Mouse (Mus musculus): Measurements from ENCODE around the gene Pitpnm2. TPM values are rescaled to one million over a fixed set of nuclear protein-coding genes. Genes with fewer than 3 reads are reported as not detected.

Pitpnm2 gene
- polyA plus RNA-seq, 2 experiments = 1.9 to 4.7 TPM

DNA sequence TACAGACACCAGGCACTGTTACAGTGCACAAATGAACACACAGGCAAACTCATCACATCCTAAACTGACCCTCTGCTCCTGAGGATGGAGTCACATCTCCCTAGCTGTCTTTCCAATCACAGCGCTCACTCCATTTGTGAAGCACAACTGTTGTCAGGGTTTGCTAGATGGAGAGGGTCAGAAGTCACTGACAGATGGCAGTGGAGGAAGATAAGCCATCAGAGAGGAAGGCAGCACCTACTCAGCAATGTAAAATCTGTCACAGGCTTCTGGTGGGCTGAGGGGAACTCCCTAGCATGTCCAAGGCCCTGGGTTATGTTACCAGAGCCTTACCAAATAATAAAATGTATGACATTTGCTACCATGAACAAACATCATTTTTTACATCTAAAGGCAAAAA, 8.5 kb upstream of the Pitpnm2 start:
- H3K36me3 ChIP-seq (replicated peaks; ENCODE audit: control insufficient read depth, insufficient read depth, low read depth) = peaks cover 14% of the 10 kb centered on the region
- WGBS (ENCODE audit: insufficient replicate concordance) = 97% methylated on average over 1 of the region's 1 CpGs
- H3K27me3 ChIP-seq (ENCODE audit: control insufficient read depth, insufficient read depth, low read length) = no peaks in the 10 kb centered on the region
- no peaks in the 10 kb centered on the region for H3K4me1 ChIP-seq (replicated peaks; ENCODE audit: control insufficient read depth in 2 of 2, insufficient read depth in 2 of 2, low read length in 1 of 2)
- H3K4me2 ChIP-seq (ENCODE audit: low read depth) = no peak overlapping the region
- H3K27ac ChIP-seq = no peak overlapping the region
- no peak for DNase-seq (ENCODE audit: low read depth in 3 of 3, low spot score in 3 of 3)
- no peak overlapping the region for H3K9ac ChIP-seq (replicated peaks)
- TF ChIP-seq CTCF (IDR thresholded peaks at IDR 0.05; ENCODE audit: low read depth) (no peak), EP300 (IDR thresholded peaks at IDR 0.05; ENCODE audit: low read depth) (no peak)
- no peak for ATAC-seq (ENCODE audit: insufficient read depth)
- H3K9me3 ChIP-seq (ENCODE audit: control insufficient read depth, low read length) = no peaks in the 10 kb centered on the region
- H3K4me3 ChIP-seq (ENCODE audit: insufficient read depth in 1 of 2, low read depth in 2 of 2, low read length in 2 of 2) = no peak overlapping the region

DNA sequence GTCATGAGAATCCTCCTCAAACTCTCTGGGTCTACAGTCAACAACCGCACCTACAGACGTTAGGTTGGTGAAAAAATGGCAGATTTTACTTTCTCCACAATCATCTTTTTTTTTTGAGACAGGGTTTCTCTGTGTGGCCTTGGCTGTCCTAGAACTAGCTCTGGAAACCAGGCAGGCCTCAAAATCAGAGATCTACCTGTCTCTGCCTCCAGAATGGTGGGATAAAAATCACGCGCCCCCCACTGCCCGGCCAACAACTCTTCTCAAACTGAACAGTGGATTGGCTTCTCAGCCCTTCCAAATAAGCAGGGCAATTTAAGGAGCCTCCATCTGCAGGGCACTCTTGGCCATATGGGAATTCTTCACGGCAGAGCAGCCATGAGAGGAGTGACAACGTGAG, 5.6 kb upstream of the Pitpnm2 start:
- peaks cover 14% of the 10 kb centered on the region for H3K36me3 ChIP-seq (replicated peaks; ENCODE audit: control insufficient read depth, insufficient read depth, low read depth)
- WGBS (ENCODE audit: insufficient replicate concordance) = 83% methylated on average over 7 of the region's 7 CpGs
- H3K4me2 ChIP-seq (ENCODE audit: low read depth) = no peak overlapping the region
- no peaks in the 10 kb centered on the region for H3K27me3 ChIP-seq (ENCODE audit: control insufficient read depth, insufficient read depth, low read length)
- no peak for TF ChIP-seq EP300 (IDR thresholded peaks at IDR 0.05; ENCODE audit: low read depth)
- TF ChIP-seq CTCF (IDR thresholded peaks at IDR 0.05; ENCODE audit: low read depth) = no peak
- H3K4me3 ChIP-seq (ENCODE audit: insufficient read depth in 1 of 2, low read depth in 2 of 2, low read length in 2 of 2) = no peak overlapping the region
- H3K9me3 ChIP-seq (ENCODE audit: control insufficient read depth, low read length) = no peaks in the 10 kb centered on the region
- no peaks in the 10 kb centered on the region for H3K4me1 ChIP-seq (replicated peaks; ENCODE audit: control insufficient read depth in 2 of 2, insufficient read depth in 2 of 2, low read length in 1 of 2)
- DNase-seq (ENCODE audit: low read depth in 3 of 3, low spot score in 3 of 3) (no peak), ATAC-seq (ENCODE audit: insufficient read depth) (no peak)
- no peak overlapping the region for H3K9ac ChIP-seq (replicated peaks)
- H3K27ac ChIP-seq = no peak overlapping the region

DNA sequence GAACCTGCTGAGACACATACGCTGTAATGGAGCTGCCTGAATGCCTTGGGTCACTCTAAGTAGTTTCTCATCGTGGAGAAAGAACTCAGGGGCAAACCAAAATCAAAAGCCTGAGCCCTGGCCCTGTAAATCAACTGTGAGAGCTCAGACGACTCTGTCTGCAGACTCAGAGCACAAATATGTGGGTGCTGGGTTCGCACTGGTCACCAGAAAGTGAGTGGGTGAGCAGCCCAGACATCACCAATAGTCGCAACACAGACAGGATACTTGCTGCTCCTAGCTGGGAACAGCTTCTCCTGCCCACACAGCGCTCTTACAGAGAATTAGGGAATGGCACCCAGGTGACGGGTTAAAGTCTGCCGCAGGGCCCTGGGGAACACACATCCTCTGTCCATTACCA, 4.0 kb upstream of the Pitpnm2 start:
- Histone ChIP-seq H3K36me3 (replicated peaks; ENCODE audit: control insufficient read depth, insufficient read depth, low read depth) (peaks cover 5% of the 10 kb centered on the region), H3K9me3 (ENCODE audit: control insufficient read depth, low read length) (no peaks in the 10 kb centered on the region), H3K9ac (replicated peaks) (no peak overlapping the region), H3K4me2 (ENCODE audit: low read depth) (no peak overlapping the region), H3K27ac (no peak overlapping the region), H3K4me3 (ENCODE audit: insufficient read depth in 1 of 2, low read depth in 2 of 2, low read length in 2 of 2) (no peak overlapping the region), H3K4me1 (replicated peaks; ENCODE audit: control insufficient read depth in 2 of 2, insufficient read depth in 2 of 2, low read length in 1 of 2) (peaks cover 2 to 3% of the 10 kb centered on the region in 2 experiments; a peak in 3 of 4 replicates), H3K27me3 (ENCODE audit: control insufficient read depth, insufficient read depth, low read length) (no peaks in the 10 kb centered on the region)
- 80% methylated on average over 8 of the region's 8 CpGs for WGBS (ENCODE audit: insufficient replicate concordance)
- DNase-seq (ENCODE audit: low read depth in 3 of 3, low spot score in 3 of 3) = no peak
- TF ChIP-seq CTCF (IDR thresholded peaks at IDR 0.05; ENCODE audit: low read depth) = no peak
- no peak for TF ChIP-seq EP300 (IDR thresholded peaks at IDR 0.05; ENCODE audit: low read depth)
- no peak for ATAC-seq (ENCODE audit: insufficient read depth)

DNA sequence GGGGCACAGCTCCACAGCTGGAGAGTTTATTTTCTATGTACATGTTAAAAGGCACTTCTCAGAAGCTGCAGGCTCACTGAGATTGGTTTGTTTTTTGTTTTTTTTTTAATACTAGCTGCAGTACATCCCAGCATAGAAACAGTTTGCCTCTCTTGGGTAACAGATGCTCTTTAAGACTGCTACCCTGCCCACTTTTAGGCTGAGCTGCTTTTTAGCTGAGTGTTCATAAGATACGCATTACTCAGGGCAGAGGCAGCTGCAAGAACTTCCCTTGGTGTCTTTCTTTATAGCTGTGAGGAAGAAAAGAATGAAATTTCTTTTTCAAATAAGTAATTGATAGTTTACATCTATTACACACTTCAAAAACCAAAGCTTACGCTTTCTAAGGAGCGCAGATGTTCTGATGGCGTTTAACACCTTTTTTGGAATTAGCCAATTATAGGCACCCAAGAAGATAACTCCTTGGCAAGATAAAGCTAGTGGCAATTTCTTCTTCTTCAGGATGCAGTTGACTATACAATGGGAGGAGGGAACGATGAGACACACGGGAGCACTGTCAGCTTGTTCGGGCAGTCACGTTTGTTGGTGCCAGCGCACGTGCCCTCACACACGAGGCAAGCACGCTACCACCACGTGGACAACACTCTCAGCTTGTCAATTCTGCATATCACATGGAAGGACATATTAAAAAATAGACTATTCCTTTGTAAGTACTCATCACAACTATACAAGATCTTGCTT, 3.2 kb upstream of the Pitpnm2 start:
- no peak overlapping the region for H3K9ac ChIP-seq (replicated peaks)
- H3K4me3 ChIP-seq (ENCODE audit: insufficient read depth in 1 of 2, low read depth in 2 of 2, low read length in 2 of 2) = no peak overlapping the region
- no peak overlapping the region for H3K4me2 ChIP-seq (ENCODE audit: low read depth)
- no peak for DNase-seq (ENCODE audit: low read depth in 3 of 3, low spot score in 3 of 3)
- no peaks in the 10 kb centered on the region for H3K9me3 ChIP-seq (ENCODE audit: control insufficient read depth, low read length)
- TF ChIP-seq EP300 (IDR thresholded peaks at IDR 0.05; ENCODE audit: low read depth) (no peak), CTCF (IDR thresholded peaks at IDR 0.05; ENCODE audit: low read depth) (no peak)
- H3K27me3 ChIP-seq (ENCODE audit: control insufficient read depth, insufficient read depth, low read length) = no peaks in the 10 kb centered on the region
- WGBS (ENCODE audit: insufficient replicate concordance) = 85% methylated on average over 13 of the region's 13 CpGs
- peaks cover 10 to 11% of the 10 kb centered on the region in 2 experiments for H3K4me1 ChIP-seq (replicated peaks; ENCODE audit: control insufficient read depth in 2 of 2, insufficient read depth in 2 of 2, low read length in 1 of 2)
- ATAC-seq (ENCODE audit: insufficient read depth) = no peak
- no peak overlapping the region for H3K27ac ChIP-seq
- H3K36me3 ChIP-seq (replicated peaks; ENCODE audit: control insufficient read depth, insufficient read depth, low read depth) = peaks cover 2% of the 10 kb centered on the region

DNA sequence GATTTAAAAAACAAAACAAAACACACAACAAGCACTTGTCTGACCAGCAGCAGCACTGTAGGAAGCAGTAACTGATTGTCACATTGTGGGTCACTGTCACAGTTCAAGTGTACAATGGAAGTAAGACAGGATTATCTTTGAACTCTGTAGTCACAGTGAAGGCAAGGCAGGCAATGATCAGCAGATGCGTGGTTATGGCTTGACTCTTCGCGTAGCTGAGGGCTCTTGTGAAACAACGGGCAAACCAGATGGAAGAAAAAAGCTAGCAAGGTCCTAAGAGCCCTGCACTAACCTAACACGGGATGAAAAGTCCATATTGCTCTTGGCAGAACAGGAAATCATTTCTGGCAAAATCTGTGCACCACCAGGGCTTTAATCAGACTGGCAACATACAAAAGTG, 1.5 kb upstream of the Pitpnm2 start:
- TF ChIP-seq EP300 (IDR thresholded peaks at IDR 0.05; ENCODE audit: low read depth) (no peak), CTCF (IDR thresholded peaks at IDR 0.05; ENCODE audit: low read depth) (no peak)
- WGBS (ENCODE audit: insufficient replicate concordance) = 69% methylated on average over 5 of the region's 5 CpGs
- Histone ChIP-seq H3K36me3 (replicated peaks; ENCODE audit: control insufficient read depth, insufficient read depth, low read depth) (peaks cover 2% of the 10 kb centered on the region; the same call in 1 of the 2 replicates), H3K27ac (no peak overlapping the region), H3K4me2 (ENCODE audit: low read depth) (no peak overlapping the region), H3K9ac (replicated peaks) (no peak overlapping the region), H3K4me1 (replicated peaks; ENCODE audit: control insufficient read depth in 2 of 2, insufficient read depth in 2 of 2, low read length in 1 of 2) (peaks cover 11 to 18% of the 10 kb centered on the region in 2 experiments), H3K4me3 (ENCODE audit: insufficient read depth in 1 of 2, low read depth in 2 of 2, low read length in 2 of 2) (no peak overlapping the region), H3K27me3 (ENCODE audit: control insufficient read depth, insufficient read depth, low read length) (no peaks in the 10 kb centered on the region), H3K9me3 (ENCODE audit: control insufficient read depth, low read length) (no peaks in the 10 kb centered on the region)
- no peak for ATAC-seq (ENCODE audit: insufficient read depth)
- DNase-seq (ENCODE audit: low read depth in 3 of 3, low spot score in 3 of 3) = no peak

Measured in liver, embryonic 14.5 days (tissue).